Comparison of ENCODE assay signal across 12 mouse cellular contexts in the genomic region with DNA sequence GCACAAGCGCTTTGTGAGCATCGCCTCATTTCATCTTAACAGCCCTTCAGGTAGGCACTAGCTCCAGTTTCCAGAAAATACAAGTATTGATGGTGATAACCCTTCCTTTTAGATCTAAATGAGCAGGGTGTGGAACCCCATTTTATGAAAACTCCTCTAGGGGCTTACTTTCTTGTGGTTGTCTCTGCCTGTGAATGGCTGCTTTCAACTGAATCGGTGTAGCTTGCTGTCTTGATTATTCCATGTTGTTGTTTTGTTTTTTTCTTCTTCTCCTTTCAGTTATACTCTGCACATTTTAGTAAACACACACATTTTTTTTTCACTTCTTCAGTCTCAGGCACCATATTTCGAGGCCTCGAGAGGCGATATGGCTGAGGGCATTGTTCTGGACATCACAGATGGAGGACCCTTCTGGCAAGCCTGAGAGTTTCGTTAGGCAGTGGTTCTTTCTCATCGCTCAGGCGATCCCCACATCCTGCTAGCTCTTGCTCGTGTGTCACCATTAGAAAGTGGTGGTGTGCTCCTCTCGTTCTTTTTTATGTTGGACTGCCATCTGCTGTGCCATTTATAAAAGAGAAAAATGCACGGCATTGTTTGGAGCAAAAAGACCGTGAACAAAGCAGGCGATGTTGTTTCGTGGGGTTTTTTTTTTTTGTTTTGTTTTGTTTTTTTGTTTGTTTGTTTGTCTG. TPM values are rescaled to one million over a fixed set of nuclear protein-coding genes. Genes with fewer than 3 reads are reported as not detected.
DNase-seq lines count a peak whose midpoint lies in the region; ATAC-seq and TF ChIP-seq lines count a peak whose summit lies in the region.
"Had no signal": no experiment of that assay in that cellular context is flagged by ENCODE, and none has a peak within 500 bp of the region (broad histone marks: within the 10 kb centered on the region; RNA-seq: fewer than 3 reads in every experiment).

No protein-coding gene starts in this region.

- no peaks in the 10 kb centered on the region for H3K9me3 ChIP-seq in midbrain, embryonic 13.5 days
- H3K9me3 ChIP-seq in midbrain, embryonic 10.5 days (replicated peaks), result no peaks in the 10 kb centered on the region
- H3K9me3 ChIP-seq in hindbrain, embryonic 15.5 days, result no peaks in the 10 kb centered on the region
- no peaks in the 10 kb centered on the region for H3K9me3 ChIP-seq in stomach, postnatal 0 days (ENCODE audit: control insufficient read depth, low read length)
- H3K9me3 ChIP-seq: embryonic facial prominence, embryonic 13.5 days had no signal

- no peak for TF ChIP-seq EP300 in stomach, postnatal 0 days (optimal IDR thresholded peaks at IDR 0.05)

- H3K4me1 ChIP-seq in midbrain, embryonic 13.5 days (replicated peaks), result no peaks in the 10 kb centered on the region
- no peaks in the 10 kb centered on the region for H3K4me1 ChIP-seq in midbrain, embryonic 10.5 days
- no peaks in the 10 kb centered on the region for H3K4me1 ChIP-seq in hindbrain, embryonic 15.5 days (replicated peaks)
- H3K4me1 ChIP-seq in stomach, postnatal 0 days (replicated peaks; ENCODE audit: control insufficient read depth, insufficient read depth), result no peaks in the 10 kb centered on the region
- H3K4me1 ChIP-seq: embryonic facial prominence, embryonic 13.5 days had no signal

- H3K4me3 ChIP-seq in midbrain, embryonic 13.5 days (replicated peaks), result no peak overlapping the region
- no peak overlapping the region for H3K4me3 ChIP-seq in midbrain, embryonic 10.5 days
- H3K4me3 ChIP-seq in hindbrain, embryonic 15.5 days, result no peak overlapping the region
- no peak overlapping the region for H3K4me3 ChIP-seq in stomach, postnatal 0 days (ENCODE audit: low read depth, low read length)
- H3K4me3 ChIP-seq: embryonic facial prominence, embryonic 13.5 days had no signal

- no peaks in the 10 kb centered on the region for H3K36me3 ChIP-seq in midbrain, embryonic 13.5 days
- H3K36me3 ChIP-seq in midbrain, embryonic 10.5 days, result no peaks in the 10 kb centered on the region
- H3K36me3 ChIP-seq in hindbrain, embryonic 15.5 days, result no peaks in the 10 kb centered on the region
- H3K36me3 ChIP-seq in stomach, postnatal 0 days (ENCODE audit: control insufficient read depth, insufficient read depth, low read length), result no peaks in the 10 kb centered on the region
- H3K36me3 ChIP-seq: embryonic facial prominence, embryonic 13.5 days had no signal

- H3K27me3 ChIP-seq in midbrain, embryonic 13.5 days, result peaks cover 7% of the 10 kb centered on the region; the same call in 1 of the 2 replicates
- H3K27me3 ChIP-seq in midbrain, embryonic 10.5 days (ENCODE audit: low read depth, poor library complexity, severe bottlenecking), result peaks cover 77% of the 10 kb centered on the region
- 0 out of 2 replicates have a peak, but pooled peaks cover 2% of the 10 kb centered on the region for H3K27me3 ChIP-seq in hindbrain, embryonic 15.5 days
- H3K27me3 ChIP-seq in stomach, postnatal 0 days (ENCODE audit: control insufficient read depth, insufficient read depth, low read length), result no peaks in the 10 kb centered on the region

- H3K27ac ChIP-seq in midbrain, embryonic 13.5 days, result no peak overlapping the region
- no peak overlapping the region for H3K27ac ChIP-seq in midbrain, embryonic 10.5 days (replicated peaks)
- H3K27ac ChIP-seq in hindbrain, embryonic 15.5 days (replicated peaks), result no peak overlapping the region
- no peak overlapping the region for H3K27ac ChIP-seq in stomach, postnatal 0 days (replicated peaks)
- H3K27ac ChIP-seq: embryonic facial prominence, embryonic 13.5 days had no signal

- TF ChIP-seq CTCF in stomach, postnatal 0 days (IDR thresholded peaks at IDR 0.05; ENCODE audit: low read depth), result peak; percentile 41

- peak; percentile 79 for ATAC-seq in midbrain, embryonic 13.5 days
- ATAC-seq in hindbrain, embryonic 15.5 days (ENCODE audit: low FRiP score, low read depth), result peak; percentile 73; the same call in 1 of the 2 replicates
- no peak for ATAC-seq in stomach, postnatal 0 days (ENCODE audit: low FRiP score, low TSS enrichment)

- no peak overlapping the region for H3K9ac ChIP-seq in midbrain, embryonic 13.5 days (replicated peaks)
- H3K9ac ChIP-seq in hindbrain, embryonic 15.5 days, result no peak overlapping the region
- no peak overlapping the region for H3K9ac ChIP-seq in stomach, postnatal 0 days (ENCODE audit: low read length)
- H3K9ac ChIP-seq: embryonic facial prominence, embryonic 13.5 days; lung, embryonic 14.5 days had no signal

- WGBS in midbrain, embryonic 13.5 days, result 50% methylated on average over 15 of the region's 15 CpGs
- 73% methylated on average over 15 of the region's 15 CpGs for WGBS in midbrain, embryonic 10.5 days
- 47% methylated on average over 15 of the region's 15 CpGs for WGBS in hindbrain, embryonic 15.5 days
- WGBS in stomach, postnatal 0 days, result 77% methylated on average over 15 of the region's 15 CpGs

- no peak overlapping the region for H3K4me2 ChIP-seq in midbrain, embryonic 13.5 days (replicated peaks)
- peak overlapping the region; percentile 40 for H3K4me2 ChIP-seq in hindbrain, embryonic 15.5 days
- H3K4me2 ChIP-seq in stomach, postnatal 0 days (replicated peaks; ENCODE audit: low read depth), result no peak overlapping the region
- H3K4me2 ChIP-seq: embryonic facial prominence, embryonic 13.5 days; lung, embryonic 14.5 days had no signal

- DNase-seq in cerebellum, postnatal 14 days, result peak; percentile 48 to 52
- DNase-seq in cerebellum, adult 11 months, result no peak
- no peak for DNase-seq in midbrain, embryonic 10.5 days (ENCODE audit: low spot score)
- no peak for DNase-seq in stomach, postnatal 0 days (ENCODE audit: low spot score)
- DNase-seq in adrenal gland, adult 8-10 months, result no peak
- DNase-seq in kidney, postnatal 4 days, result no peak
- DNase-seq: adrenal gland, postnatal 36 days; gastrocnemius, postnatal 10 days; lung, embryonic 14.5 days had no signal

RNA-seq across cellular contexts. Expression of a gene that starts 23.0 kb away (rescaled TPM):
- 7.6 and 10.9 TPM in 2 replicates for polyA plus RNA-seq in midbrain, embryonic 13.5 days (2015; fragmentation: Nextera tagmentation; extraction: Ambion mirVana)
- 17.7 and 19.6 TPM in 2 replicates for polyA plus RNA-seq in midbrain, embryonic 10.5 days (2016; fragmentation: Nextera tagmentation; extraction: Ambion mirVana)
- polyA plus RNA-seq in hindbrain, embryonic 15.5 days (2015; fragmentation: Nextera tagmentation; extraction: Ambion mirVana), result 9.2 and 9.5 TPM in 2 replicates
- polyA plus RNA-seq in stomach, postnatal 0 days (2015; fragmentation: Nextera tagmentation; extraction: Ambion mirVana), result 4.0 and 4.2 TPM in 2 replicates
- 10 to 100 TPM in 3 of 4 experiments, 1 to 10 TPM in 1; 8.4 to 13.3 (median 11.6) TPM for total RNA-seq in adrenal gland, adult 8-10 months (2022)

Comparison
In these comparisons a context has a peak if more than half of its experiments do, and no peak if none do; other contexts are left out.
1. DNase-seq: peak in cerebellum, postnatal 14 days (2 of 2); none in cerebellum, adult 11 months (single experiment), midbrain, embryonic 10.5 days (single experiment), stomach, postnatal 0 days (single experiment), adrenal gland, adult 8-10 months (single experiment) and kidney, postnatal 4 days (0 of 2).